Mouse (Mus musculus): ENCODE data around the gene Mrps18c.

Gene Mrps18c

GRCm38 (mm10) chr5:100826531-100826930 lies 28.1 kb downstream of the Mrps18c start:
- no peak for DNase-seq (ENCODE audit: low read depth, low spot score)

GRCm38 (mm10) chr5:100828701-100829100 lies 30.3 kb downstream of the Mrps18c start:
- DNase-seq (ENCODE audit: low read depth, low spot score): no peak

- DNase-seq (ENCODE audit: low read depth, low spot score): no peak
These were observed 34.3 kb downstream of the Mrps18c start for GRCm38 (mm10) chr5:100832680-100833079.

- DNase-seq (ENCODE audit: low read depth, low spot score): no peak
These were observed 35.4 kb downstream of the Mrps18c start for GRCm38 (mm10) chr5:100833841-100834240.

GRCm38 (mm10) chr5:100835862-100836538 lies 37.6 kb downstream of the Mrps18c start:
- DNase-seq (ENCODE audit: low read depth, low spot score): no peak

- DNase-seq (ENCODE audit: low read depth, low spot score): no peak
These were observed 39.5 kb downstream of the Mrps18c start for GRCm38 (mm10) chr5:100837907-100838306.

GRCm38 (mm10) chr5:100844485-100844884 lies 46.1 kb downstream of the Mrps18c start:
- no peak for DNase-seq (ENCODE audit: low read depth, low spot score)

- no peak for DNase-seq (ENCODE audit: low read depth, low spot score)
These were observed 47.0 kb downstream of the Mrps18c start, which contains the start of gene Gpat3 for GRCm38 (mm10) chr5:100845485-100845847. Gpat3 (plus strand) TSS chr5:100845713.

- DNase-seq (ENCODE audit: low read depth, low spot score): no peak
These were observed 47.6 kb downstream of the Mrps18c start for GRCm38 (mm10) chr5:100845848-100846598.

GRCm38 (mm10) chr5:100846599-100846920 lies 48.1 kb downstream of the Mrps18c start:
- DNase-seq (ENCODE audit: low read depth, low spot score): no peak

- no peak for DNase-seq (ENCODE audit: low read depth, low spot score)
These were observed 48.7 kb downstream of the Mrps18c start for GRCm38 (mm10) chr5:100847143-100847542.

- no peak for DNase-seq (ENCODE audit: low read depth, low spot score)
These were observed 55.5 kb downstream of the Mrps18c start for GRCm38 (mm10) chr5:100853963-100854362.
